Mouse (Mus musculus): Measurements from ENCODE around the gene Lsm7.

The Lsm7 gene

GRCm38 (mm10) chr10:80836949-80837379 lies 18.0 kb downstream of the Lsm7 start:
- 35% methylated on average over 7 of the region's 7 CpGs for WGBS

- 68% methylated on average over 30 of the region's 30 CpGs for WGBS
Observed at GRCm38 (mm10) chr10:80835617-80836016, 19.4 kb downstream of the Lsm7 start.

- 66% methylated on average over 7 of the region's 7 CpGs for WGBS
Observed at GRCm38 (mm10) chr10:80832818-80833217, 22.2 kb downstream of the Lsm7 start.

- WGBS, result 23% methylated on average over 9 of the region's 9 CpGs
Observed at GRCm38 (mm10) chr10:80831136-80831535, 23.9 kb downstream of the Lsm7 start.

- 17% methylated on average over 1 of the region's 1 CpGs for WGBS
Observed at GRCm38 (mm10) chr10:80829359-80830278, 25.4 kb downstream of the Lsm7 start.

GRCm38 (mm10) chr10:80828587-80828986 lies 26.4 kb downstream of the Lsm7 start:
- WGBS, result 59% methylated on average over 9 of the region's 9 CpGs

- WGBS, result 46% methylated on average over 10 of the region's 10 CpGs
Observed at GRCm38 (mm10) chr10:80827870-80828420, 27.1 kb downstream of the Lsm7 start.

- 3% methylated on average over 29 of the region's 29 CpGs for WGBS
Observed at GRCm38 (mm10) chr10:80827063-80827869, 27.7 kb downstream of the Lsm7 start.

GRCm38 (mm10) chr10:80826151-80827062 lies 28.6 kb downstream of the Lsm7 start, which contains the start of gene Oaz1:
Oaz1 (plus strand) TSS chr10:80826656.
- under 1% methylated on average over 81 of the region's 82 CpGs for WGBS

GRCm38 (mm10) chr10:80824827-80825226 lies 30.2 kb downstream of the Lsm7 start:
- 57% methylated on average over 2 of the region's 2 CpGs for WGBS

GRCm38 (mm10) chr10:80823847-80824643 lies 31.0 kb downstream of the Lsm7 start:
- WGBS, result 47% methylated on average over 8 of the region's 8 CpGs

GRCm38 (mm10) chr10:80823316-80823715 lies 31.7 kb downstream of the Lsm7 start:
- 97% methylated on average over 1 of the region's 1 CpGs for WGBS

- WGBS, result 77% methylated on average over 5 of the region's 5 CpGs
Observed at GRCm38 (mm10) chr10:80822528-80822927, 32.5 kb downstream of the Lsm7 start.

GRCm38 (mm10) chr10:80821991-80822390 lies 33.0 kb downstream of the Lsm7 start:
- WGBS, result 41% methylated on average over 2 of the region's 2 CpGs

GRCm38 (mm10) chr10:80819406-80819805 lies 35.6 kb downstream of the Lsm7 start:
- WGBS, result 62% methylated on average over 3 of the region's 3 CpGs

- 72% methylated on average over 6 of the region's 6 CpGs for WGBS
Observed at GRCm38 (mm10) chr10:80818599-80819281, 36.3 kb downstream of the Lsm7 start.

GRCm38 (mm10) chr10:80817955-80818354 lies 37.1 kb downstream of the Lsm7 start:
- WGBS, result 87% methylated on average over 7 of the region's 7 CpGs

GRCm38 (mm10) chr10:80817164-80817563 lies 37.8 kb downstream of the Lsm7 start:
- WGBS, result 71% methylated on average over 2 of the region's 2 CpGs

- WGBS, result 84% methylated on average over 3 of the region's 3 CpGs
Observed at GRCm38 (mm10) chr10:80816303-80816702, 38.7 kb downstream of the Lsm7 start.

GRCm38 (mm10) chr10:80814800-80815199 lies 40.2 kb downstream of the Lsm7 start:
- WGBS, result 62% methylated on average over 7 of the region's 7 CpGs
